Mouse (Mus musculus) neural tube, embryonic 13.5 days (tissue): ENCODE data around the gene Rhoq. TPM values are rescaled to one million over a fixed set of nuclear protein-coding genes. Genes with fewer than 3 reads are reported as not detected.
A peak's percentile ranks its signal among the peaks of the same experiment; 100 is the strongest.

Source experiments
- ATAC-seq: fragments of 200-750 bp; cut with Nextera tagmentation; 2 replicates; pipeline ENCODE4 v1.8.0; 2017; ENCODE audit warnings: low read depth, mild to moderate bottlenecking, moderate TSS enrichment, moderate library complexity
- H3K27ac ChIP-seq: fragments of 300-500 bp; sonication (generic); replicated peaks from 2 replicates; pipeline ENCODE4 v1.5.1; 2015; ENCODE audit warnings: moderate library complexity, mild to moderate bottlenecking, inconsistent platforms
- H3K27me3 ChIP-seq: fragments of 300-500 bp; sonication (generic); 2 replicates; pipeline ENCODE4 v1.6.1; 2015; ENCODE audit warnings: mild to moderate bottlenecking, inconsistent platforms
- H3K36me3 ChIP-seq: fragments of 300-500 bp; sonication (generic); 2 replicates; pipeline ENCODE4 v1.6.1; 2015; ENCODE audit warnings: mild to moderate bottlenecking, inconsistent platforms
- H3K4me1 ChIP-seq: fragments of 300-500 bp; sonication (generic); replicated peaks from 2 replicates; pipeline ENCODE4 v1.6.1; 2015; ENCODE audit warnings: inconsistent platforms
- H3K4me2 ChIP-seq: fragments of 300-500 bp; sonication (generic); 2 replicates; pipeline ENCODE4 v1.6.1; 2015; ENCODE audit warnings: inconsistent platforms, mild to moderate bottlenecking, moderate library complexity
- H3K4me3 ChIP-seq: fragments of 300-500 bp; sonication (generic); 2 replicates; pipeline ENCODE4 v1.5.1; 2015; ENCODE audit warnings: mild to moderate bottlenecking, inconsistent platforms
- H3K9ac ChIP-seq: fragments of 300-500 bp; sonication (generic); 2 replicates; pipeline ENCODE4 v1.6.1; 2015; ENCODE audit warnings: moderate library complexity, mild to moderate bottlenecking, inconsistent platforms
- H3K9me3 ChIP-seq: fragments of 300-500 bp; sonication (generic); 2 replicates; pipeline ENCODE4 v1.6.1; 2016; ENCODE audit warnings: inconsistent platforms
- WGBS: fragments of 180-500 bp; shearing (Covaris S2); methylation state at CpG from one replicate; pipeline ENCODE4 v1.1.7; 2015; 5-methylcytosine and 5-hydroxymethylcytosine counted together
- polyA plus RNA-seq: library from polyadenylated mRNA; unstranded; fragments of >200 nt; fragmentation: Nextera tagmentation; extraction: Ambion mirVana; gene quantifications from 2 replicates; pipeline ENCODE4 v1.2.1, GENCODE M21; 2015

Gene Rhoq
- polyA plus RNA-seq, 1 experiment from 2014 or later, result 8.7 TPM

GRCm38 (mm10) chr17:86978496-86978895 lies 15.6 kb downstream of the Rhoq start:
- Histone ChIP-seq H3K9me3 (no peaks in the 10 kb centered on the region), H3K36me3 (peaks cover 16% of the 10 kb centered on the region; the same call in 1 of the 2 replicates), H3K4me2 (no peak overlapping the region), H3K4me1 (no peaks in the 10 kb centered on the region), H3K9ac (no peak overlapping the region), H3K4me3 (no peak overlapping the region), H3K27me3 (no peaks in the 10 kb centered on the region), H3K27ac (no peak overlapping the region)
- no peak for ATAC-seq
- 90% methylated on average over 6 of the region's 6 CpGs for WGBS

DNA sequence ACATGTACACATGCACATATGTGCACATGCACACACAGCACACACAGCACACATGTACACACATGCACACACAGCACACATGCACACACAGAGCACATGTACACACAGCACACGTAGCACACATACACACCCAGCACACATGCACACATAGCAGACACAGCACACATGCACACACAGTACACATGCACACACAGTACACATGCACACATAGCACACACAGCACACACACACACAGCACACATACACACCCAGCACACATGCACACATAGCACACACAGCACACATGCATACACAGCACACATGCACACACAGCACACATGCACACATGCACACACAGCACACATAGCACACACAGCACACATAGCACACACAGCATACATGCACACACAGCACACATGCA lies 18.3 kb downstream of the Rhoq start:
- Histone ChIP-seq H3K4me1 (peaks cover 6% of the 10 kb centered on the region), H3K27me3 (no peaks in the 10 kb centered on the region), H3K36me3 (peaks cover 3% of the 10 kb centered on the region; the same call in 1 of the 2 replicates), H3K27ac (no peak overlapping the region), H3K9ac (no peak overlapping the region), H3K4me2 (no peak overlapping the region), H3K4me3 (no peak overlapping the region), H3K9me3 (no peaks in the 10 kb centered on the region)
- WGBS, result 100% methylated on average over 1 of the region's 1 CpGs
- no peak for ATAC-seq

- no peak for ATAC-seq
- WGBS, result 97% methylated on average over 2 of the region's 2 CpGs
- H3K27me3 ChIP-seq, result no peaks in the 10 kb centered on the region
These were observed 18.8 kb downstream of the Rhoq start for GRCm38 (mm10) chr17:86981701-86982100.

DNA sequence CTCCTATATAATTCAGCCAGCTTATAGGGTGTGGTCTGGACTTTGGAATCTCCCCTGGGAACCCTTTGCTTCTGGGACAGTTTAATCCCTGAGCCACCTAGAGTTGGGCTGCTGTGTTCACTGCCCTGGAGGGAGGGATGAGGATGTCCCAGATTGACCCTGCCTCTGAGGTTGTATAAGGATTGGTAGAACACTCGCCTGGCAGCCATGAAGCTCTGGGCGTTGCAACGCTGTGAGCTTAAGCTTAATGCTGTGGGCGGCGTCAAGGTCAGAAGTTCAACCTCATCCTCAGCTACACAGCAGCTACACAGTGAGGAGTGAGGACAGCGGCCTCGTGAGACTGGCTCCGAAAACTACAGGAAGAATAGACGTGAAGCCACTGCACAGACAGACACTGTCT lies 19.6 kb downstream of the Rhoq start:
- H3K9me3 ChIP-seq, result no peaks in the 10 kb centered on the region
- H3K27me3 ChIP-seq, result no peaks in the 10 kb centered on the region
- 77% methylated on average over 9 of the region's 9 CpGs for WGBS
- H3K27ac ChIP-seq, result no peak overlapping the region
- H3K36me3 ChIP-seq, result 0 out of 2 replicates have a peak, but pooled peaks cover 3% of the 10 kb centered on the region
- peaks cover 17% of the 10 kb centered on the region for H3K4me1 ChIP-seq
- no peak overlapping the region for H3K4me3 ChIP-seq
- H3K9ac ChIP-seq, result no peak overlapping the region
- no peak overlapping the region for H3K4me2 ChIP-seq
- no peak for ATAC-seq

More at GRCm38 (mm10) chr17:86981701-86982100, 18.8 kb downstream of the Rhoq start:
- H3K4me1 ChIP-seq, result peaks cover 11% of the 10 kb centered on the region
- H3K9ac ChIP-seq, result no peak overlapping the region
- no peak overlapping the region for H3K4me2 ChIP-seq
- H3K4me3 ChIP-seq, result no peak overlapping the region
- no peaks in the 10 kb centered on the region for H3K9me3 ChIP-seq
- 0 out of 2 replicates have a peak, but pooled peaks cover 3% of the 10 kb centered on the region for H3K36me3 ChIP-seq
- no peak overlapping the region for H3K27ac ChIP-seq

GRCm38 (mm10) chr17:86986449-86987138 lies 23.7 kb downstream of the Rhoq start:
- peak overlapping the region; percentile 46 for H3K9ac ChIP-seq
- peaks cover 22% of the 10 kb centered on the region for H3K4me1 ChIP-seq
- WGBS, result 39% methylated on average over 17 of the region's 17 CpGs
- H3K27ac ChIP-seq, result peak overlapping the region; percentile 66
- H3K36me3 ChIP-seq, result no peaks in the 10 kb centered on the region
- ATAC-seq, result 0 out of 2 replicates have a peak, but pooled peaks have one; percentile 50
- H3K4me3 ChIP-seq, result no peak overlapping the region
- H3K27me3 ChIP-seq, result no peaks in the 10 kb centered on the region
- H3K4me2 ChIP-seq, result peak overlapping the region; percentile 3; the same call in 1 of the 2 replicates
- no peaks in the 10 kb centered on the region for H3K9me3 ChIP-seq

DNA sequence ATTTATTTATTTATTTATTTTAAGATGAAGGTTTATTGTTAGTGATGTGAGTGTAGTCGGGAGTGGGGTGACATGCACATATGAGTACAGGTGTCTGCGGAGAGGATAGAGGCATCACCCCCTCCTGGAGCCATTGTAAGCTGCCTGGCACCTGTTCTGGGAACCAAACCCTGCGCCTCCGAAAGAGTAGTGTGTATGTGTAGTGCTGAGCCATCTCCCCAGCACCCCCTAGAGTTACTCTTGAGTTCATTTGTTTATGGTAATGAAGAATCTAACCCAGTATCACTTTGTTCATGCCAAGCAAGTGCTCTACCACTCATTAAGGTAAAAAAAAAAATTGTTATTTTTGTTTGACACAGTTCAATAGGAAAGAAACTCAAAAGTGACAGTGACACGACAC lies 25.3 kb downstream of the Rhoq start:
- Histone ChIP-seq H3K36me3 (no peaks in the 10 kb centered on the region), H3K4me3 (no peak overlapping the region), H3K4me1 (peaks cover 22% of the 10 kb centered on the region), H3K27ac (no peak overlapping the region), H3K27me3 (no peaks in the 10 kb centered on the region), H3K9ac (no peak overlapping the region), H3K4me2 (no peak overlapping the region), H3K9me3 (no peaks in the 10 kb centered on the region)
- 88% methylated on average over 5 of the region's 5 CpGs for WGBS
- ATAC-seq, result no peak

DNA sequence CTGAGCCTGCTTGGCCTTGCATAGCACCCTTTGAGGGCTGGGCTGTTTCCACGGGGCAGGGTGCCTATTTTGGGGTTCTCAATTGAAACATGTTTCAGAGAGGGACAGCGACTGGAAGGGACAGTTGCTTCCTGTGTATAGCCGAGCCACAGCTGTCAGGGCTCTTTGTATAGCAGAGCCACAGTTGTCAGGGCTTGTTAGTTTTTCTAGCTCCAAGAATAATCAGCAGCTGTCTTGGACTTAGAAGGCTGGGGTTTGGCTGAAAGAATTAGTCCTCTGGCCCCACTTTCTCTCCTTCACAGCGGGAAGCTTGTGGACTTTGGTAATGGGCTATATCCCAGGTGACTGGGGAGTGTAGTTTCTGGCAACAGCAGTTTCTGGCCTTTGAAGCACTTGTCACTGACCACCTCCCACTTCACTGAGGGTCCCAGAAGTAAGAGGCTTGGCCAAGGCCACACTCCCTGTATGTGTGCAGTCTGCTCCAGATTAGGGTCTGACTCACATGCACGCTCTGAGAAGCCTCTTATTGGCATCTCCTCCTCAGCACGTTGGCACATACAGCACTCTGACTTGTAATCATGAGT lies 25.8 kb downstream of the Rhoq start:
- Histone ChIP-seq H3K27ac (no peak overlapping the region), H3K4me2 (no peak overlapping the region), H3K27me3 (no peaks in the 10 kb centered on the region), H3K4me1 (peaks cover 22% of the 10 kb centered on the region), H3K4me3 (no peak overlapping the region), H3K36me3 (no peaks in the 10 kb centered on the region), H3K9ac (no peak overlapping the region), H3K9me3 (no peaks in the 10 kb centered on the region)
- ATAC-seq, result no peak
- 62% methylated on average over 6 of the region's 6 CpGs for WGBS

DNA sequence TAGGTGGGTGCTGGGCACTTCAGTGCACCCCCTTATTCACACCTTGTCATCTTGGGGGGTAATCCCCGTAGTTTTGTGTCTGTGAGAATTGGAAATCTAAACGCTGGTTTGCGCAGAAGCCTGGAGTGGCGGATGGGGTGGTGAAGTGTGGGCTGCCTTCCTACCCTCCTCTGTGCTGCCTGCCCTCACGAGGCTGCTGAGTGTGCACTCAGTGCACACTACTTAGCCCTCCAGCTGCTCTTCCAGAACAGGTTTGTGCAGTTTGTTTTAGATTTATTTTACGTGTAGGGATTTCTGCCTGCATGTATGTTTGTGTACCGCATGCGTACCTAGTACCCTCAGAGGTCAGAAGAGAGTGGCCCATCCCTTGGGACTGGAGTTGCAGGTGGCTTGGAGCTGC lies 28.4 kb downstream of the Rhoq start:
- H3K4me1 ChIP-seq, result peaks cover 15% of the 10 kb centered on the region
- H3K27ac ChIP-seq, result no peak overlapping the region
- no peak for ATAC-seq
- H3K27me3 ChIP-seq, result no peaks in the 10 kb centered on the region
- H3K36me3 ChIP-seq, result 0 out of 2 replicates have a peak, but pooled peaks cover 3% of the 10 kb centered on the region
- 90% methylated on average over 8 of the region's 8 CpGs for WGBS
- no peaks in the 10 kb centered on the region for H3K9me3 ChIP-seq
- H3K4me3 ChIP-seq, result no peak overlapping the region
- H3K4me2 ChIP-seq, result no peak overlapping the region
- H3K9ac ChIP-seq, result no peak overlapping the region

DNA sequence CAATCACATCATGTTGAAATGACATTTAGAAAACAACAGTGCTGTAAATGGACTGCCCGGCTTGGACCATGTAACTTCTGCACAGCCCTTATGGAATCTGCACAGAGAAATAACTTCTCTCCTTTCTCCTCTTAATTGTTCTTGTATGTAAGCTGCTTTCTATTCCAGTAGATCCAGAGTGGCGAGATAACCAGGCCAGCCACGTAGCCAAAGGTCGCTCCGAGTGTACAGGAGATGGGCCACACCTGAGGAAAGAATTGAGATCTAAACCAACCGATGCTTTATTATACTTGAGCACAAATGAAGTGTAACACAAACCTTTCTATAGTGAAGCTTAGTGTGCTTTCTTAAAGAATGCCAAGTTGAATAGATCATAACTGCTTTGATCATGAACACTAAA lies 34.4 kb downstream of the Rhoq start:
- ATAC-seq, result no peak
- H3K27me3 ChIP-seq, result no peaks in the 10 kb centered on the region
- H3K4me3 ChIP-seq, result no peak overlapping the region
- no peak overlapping the region for H3K9ac ChIP-seq
- H3K9me3 ChIP-seq, result no peaks in the 10 kb centered on the region
- peaks cover 23% of the 10 kb centered on the region for H3K36me3 ChIP-seq
- WGBS, result 94% methylated on average over 6 of the region's 6 CpGs
- H3K27ac ChIP-seq, result no peak overlapping the region
- H3K4me1 ChIP-seq, result no peaks in the 10 kb centered on the region
- no peak overlapping the region for H3K4me2 ChIP-seq

DNA sequence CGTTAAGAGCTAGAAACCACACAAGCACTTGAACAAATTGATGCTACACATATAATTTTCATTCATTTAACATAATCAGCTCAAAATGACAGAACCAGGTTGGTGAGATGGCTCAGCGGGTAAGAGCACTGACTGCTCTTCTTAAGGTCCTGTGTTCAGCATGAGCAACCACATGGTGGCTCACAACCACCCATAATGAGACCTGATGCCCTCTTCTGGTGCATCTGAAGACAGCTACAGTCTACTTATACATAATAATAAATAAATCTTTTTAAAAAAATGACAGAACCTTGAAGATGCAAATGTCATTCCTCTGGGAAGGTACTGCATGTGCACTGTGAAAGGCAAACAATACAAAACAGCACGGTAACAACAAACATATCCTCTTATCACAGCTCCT lies 46.1 kb downstream of the Rhoq start:
- Histone ChIP-seq H3K9me3 (no peaks in the 10 kb centered on the region), H3K27ac (no peak overlapping the region), H3K9ac (no peak overlapping the region), H3K4me3 (no peak overlapping the region), H3K36me3 (peaks cover 28% of the 10 kb centered on the region), H3K4me2 (no peak overlapping the region), H3K4me1 (no peaks in the 10 kb centered on the region), H3K27me3 (no peaks in the 10 kb centered on the region)
- ATAC-seq, result no peak
- 88% methylated on average over 3 of the region's 3 CpGs for WGBS

- Histone ChIP-seq H3K4me2 (no peak overlapping the region), H3K9ac (no peak overlapping the region), H3K9me3 (no peaks in the 10 kb centered on the region), H3K4me3 (no peak overlapping the region), H3K4me1 (no peaks in the 10 kb centered on the region), H3K27me3 (no peaks in the 10 kb centered on the region), H3K36me3 (peaks cover 23% of the 10 kb centered on the region), H3K27ac (no peak overlapping the region)
- ATAC-seq, result no peak
- WGBS, result 85% methylated on average over 13 of the region's 13 CpGs
These were observed 48.6 kb downstream of the Rhoq start for GRCm38 (mm10) chr17:87011301-87012019.

DNA sequence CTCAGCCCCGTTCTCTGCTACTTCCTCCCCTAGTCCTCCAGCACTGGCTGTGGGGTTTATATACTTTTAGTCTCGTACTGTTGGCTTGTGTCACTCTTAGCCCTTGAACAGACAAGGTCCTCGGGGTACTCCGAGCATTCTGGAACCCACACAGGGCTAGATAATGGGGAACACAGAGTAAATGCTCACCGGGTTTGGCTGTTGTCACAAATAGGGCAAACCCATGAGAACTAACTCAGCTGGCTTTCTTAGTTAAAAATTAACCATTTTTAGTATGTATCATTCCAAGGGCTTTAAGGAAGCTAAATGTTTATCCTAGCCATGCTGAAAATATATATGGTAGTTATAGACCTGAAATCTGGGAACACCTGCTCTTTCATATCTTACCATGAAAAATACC lies 56.8 kb downstream of the Rhoq start:
- no peaks in the 10 kb centered on the region for H3K9me3 ChIP-seq
- peaks cover 11% of the 10 kb centered on the region for H3K4me1 ChIP-seq
- WGBS, result 89% methylated on average over 5 of the region's 5 CpGs
- H3K27ac ChIP-seq, result no peak overlapping the region
- ATAC-seq, result no peak
- H3K9ac ChIP-seq, result no peak overlapping the region
- H3K4me3 ChIP-seq, result no peak overlapping the region
- peaks cover 21% of the 10 kb centered on the region for H3K36me3 ChIP-seq
- H3K4me2 ChIP-seq, result no peak overlapping the region
- H3K27me3 ChIP-seq, result no peaks in the 10 kb centered on the region
